Mouse (Mus musculus) MEL (cell line): ENCODE data around the gene Rexo1. TPM values are rescaled to one million over a fixed set of nuclear protein-coding genes. Genes with fewer than 3 reads are reported as not detected.

Source experiments
- DNase-seq: peaks from one replicate; pipeline ENCODE4 v3.0.0; 2011; ENCODE audit warnings: low read depth, low spot score
- H3K27ac ChIP-seq: 2 replicates; pipeline ENCODE4 v1.5.1; 2012; ENCODE audit warnings: low read depth, mild to moderate bottlenecking, control low read depth, low read length, moderate library complexity; ENCODE audit not compliant: control insufficient read depth
- H3K27me3 ChIP-seq, 2 experiments: fragments of 150-350 bp in 1 of 2; sonication (generic) in 1 of 2; 2 replicates each; pipeline ENCODE4 v1.6.1; 2012; ENCODE audit warnings: low read length in 2 of 2, mild to moderate bottlenecking in 2 of 2, improper control_type of control experiment in 1 of 2, moderate library complexity in 1 of 2; ENCODE audit not compliant: insufficient read depth in 2 of 2, control insufficient read depth in 1 of 2
- H3K36me3 ChIP-seq, 2 experiments: 2 replicates each; pipeline ENCODE4 v1.6.1; 2012 to 2014; ENCODE audit warnings: low read length in 2 of 2, improper control_type of control experiment in 1 of 2, inconsistent platforms in 1 of 2, mild to moderate bottlenecking in 1 of 2; ENCODE audit not compliant: insufficient read depth in 2 of 2, control insufficient read depth in 1 of 2
- H3K4me1 ChIP-seq, 2 experiments: fragments of 150-350 bp in 1 of 2; sonication (generic) in 1 of 2; 2 replicates each; pipeline ENCODE4 v1.6.1; 2012; ENCODE audit warnings: low read length in 2 of 2, improper control_type of control experiment in 1 of 2, mild to moderate bottlenecking in 1 of 2; ENCODE audit not compliant: insufficient read depth in 2 of 2, control insufficient read depth in 1 of 2
- H3K4me3 ChIP-seq, 2 experiments: fragments of 150-350 bp in 1 of 2; sonication (generic) in 1 of 2; 2 replicates each; pipeline ENCODE4 v1.5.1; 2012; ENCODE audit warnings: low read depth in 2 of 2, low read length in 2 of 2, mild to moderate bottlenecking in 2 of 2, moderate library complexity in 2 of 2, control low read depth in 1 of 2, improper control_type of control experiment in 1 of 2; ENCODE audit not compliant: control insufficient read depth in 1 of 2, insufficient read depth in 1 of 2
- H3K79me2 ChIP-seq: 2 replicates; pipeline ENCODE4 v1.6.1; 2012; ENCODE audit warnings: mild to moderate bottlenecking, low read length, moderate library complexity; ENCODE audit not compliant: control insufficient read depth, poor library complexity, insufficient read depth
- H3K9ac ChIP-seq: 2 replicates; pipeline ENCODE4 v1.6.1; 2012; ENCODE audit warnings: low read depth, mild to moderate bottlenecking, control low read depth, low read length, moderate library complexity; ENCODE audit not compliant: control insufficient read depth, poor library complexity, severe bottlenecking
- H3K9me3 ChIP-seq: fragments of 150-350 bp; sonication (generic); replicated peaks from 2 replicates; pipeline ENCODE4 v1.6.1; 2012; ENCODE audit warnings: mild to moderate bottlenecking, low read length, improper control_type of control experiment, moderate library complexity; ENCODE audit not compliant: insufficient read depth
- BHLHE40 ChIP-seq: IDR thresholded peaks from 2 replicates; pipeline ENCODE4 v1.6.1; 2012; ENCODE audit warnings: low read depth, mild to moderate bottlenecking, inconsistent platforms, low read length, improper control_type of control experiment, borderline replicate concordance
- CHD1 ChIP-seq: IDR thresholded peaks from 2 replicates; pipeline ENCODE4 v1.6.1; 2012; ENCODE audit warnings: low read depth, mild to moderate bottlenecking, inconsistent platforms, low read length, improper control_type of control experiment
- CHD2 ChIP-seq: IDR thresholded peaks from 2 replicates; pipeline ENCODE4 v1.6.1; 2011; ENCODE audit warnings: low read length, improper control_type of control experiment
- CTCF ChIP-seq, 3 experiments: IDR thresholded peaks in 2 of 3; conservative IDR thresholded peaks in 1 of 3; 2 replicates each; pipeline ENCODE4 v1.5.1; 2011 to 2012; ENCODE audit warnings: low read length in 3 of 3, low read depth in 2 of 3, mild to moderate bottlenecking in 2 of 3, improper control_type of control experiment in 1 of 3, inconsistent platforms in 1 of 3, mixed read lengths in 1 of 3, moderate library complexity in 1 of 3; ENCODE audit not compliant: control insufficient read depth in 1 of 3, insufficient read depth in 1 of 3, poor library complexity in 1 of 3, severe bottlenecking in 1 of 3
- E2F4 ChIP-seq: IDR thresholded peaks from 2 replicates; pipeline ENCODE4 v1.6.1; 2011; ENCODE audit warnings: low read depth, low read length, improper control_type of control experiment, borderline replicate concordance
- EP300 ChIP-seq, 2 experiments: IDR thresholded peaks; 2 replicates each; pipeline ENCODE4 v1.6.1; 2011; ENCODE audit warnings: improper control_type of control experiment in 2 of 2, low read length in 2 of 2, low read depth in 1 of 2, mild to moderate bottlenecking in 1 of 2
- ETS1 ChIP-seq: IDR thresholded peaks from 2 replicates; pipeline ENCODE4 v1.6.1; 2012; ENCODE audit warnings: low read depth, mild to moderate bottlenecking, inconsistent platforms, low read length, improper control_type of control experiment, moderate library complexity
- GABPA ChIP-seq: IDR thresholded peaks from 2 replicates; pipeline ENCODE4 v1.6.1; 2012; ENCODE audit warnings: low read depth, mild to moderate bottlenecking, inconsistent platforms, low read length, improper control_type of control experiment, moderate library complexity
- GATA1 ChIP-seq: IDR thresholded peaks from 2 replicates; pipeline ENCODE4 v1.6.1; 2011; ENCODE audit warnings: low read depth, low read length, improper control_type of control experiment
- HCFC1 ChIP-seq: IDR thresholded peaks from 2 replicates; pipeline ENCODE4 v1.6.1; 2012; ENCODE audit warnings: low read depth, mild to moderate bottlenecking, inconsistent platforms, low read length, improper control_type of control experiment, moderate library complexity
- JUND ChIP-seq: IDR thresholded peaks from 2 replicates; pipeline ENCODE4 v1.6.1; 2011; ENCODE audit warnings: low read depth, mild to moderate bottlenecking, improper control_type of control experiment, low read length
- KAT2A ChIP-seq: conservative IDR thresholded peaks from 2 replicates; pipeline ENCODE4 v1.6.1; 2012; ENCODE audit warnings: low read depth, low read length, improper control_type of control experiment, inconsistent platforms
- MAFK ChIP-seq: IDR thresholded peaks from 2 replicates; pipeline ENCODE4 v1.6.1; 2011; ENCODE audit warnings: low read depth, mild to moderate bottlenecking, low read length, improper control_type of control experiment, borderline replicate concordance
- MAX ChIP-seq: IDR thresholded peaks from 2 replicates; pipeline ENCODE4 v1.6.1; 2011; ENCODE audit warnings: low read length, improper control_type of control experiment
- MAZ ChIP-seq: IDR thresholded peaks from 2 replicates; pipeline ENCODE4 v1.6.1; 2012; ENCODE audit warnings: low read depth, mild to moderate bottlenecking, inconsistent platforms, low read length, improper control_type of control experiment
- MEF2A ChIP-seq: IDR thresholded peaks from 2 replicates; pipeline ENCODE4 v1.6.1; 2014; ENCODE audit warnings: low read depth, mild to moderate bottlenecking, inconsistent platforms, low read length, improper control_type of control experiment; ENCODE audit not compliant: poor library complexity, insufficient replicate concordance, severe bottlenecking; ENCODE audit errors: extremely low read depth
- MXI1 ChIP-seq: IDR thresholded peaks from 2 replicates; pipeline ENCODE4 v1.6.1; 2011; ENCODE audit warnings: mild to moderate bottlenecking, low read depth, low read length, improper control_type of control experiment
- MYB ChIP-seq: IDR thresholded peaks from 2 replicates; pipeline ENCODE4 v1.6.1; 2011; ENCODE audit warnings: mild to moderate bottlenecking, low read depth, low read length, improper control_type of control experiment
- MYC ChIP-seq: IDR thresholded peaks from 2 replicates; pipeline ENCODE4 v1.6.1; 2011; ENCODE audit warnings: low read depth, mild to moderate bottlenecking, low read length, improper control_type of control experiment, moderate library complexity
- NELFE ChIP-seq: IDR thresholded peaks from 2 replicates; pipeline ENCODE4 v1.6.1; 2011; ENCODE audit warnings: low read depth, low read length, improper control_type of control experiment
- NRF1 ChIP-seq: IDR thresholded peaks from 2 replicates; pipeline ENCODE4 v1.6.1; 2014; ENCODE audit warnings: low read depth, mild to moderate bottlenecking, inconsistent platforms, low read length, improper control_type of control experiment, moderate library complexity; ENCODE audit not compliant: poor library complexity, insufficient read depth, severe bottlenecking
- POLR2A ChIP-seq, 2 experiments: IDR thresholded peaks; 2 replicates each; pipeline ENCODE4 v1.6.1; 2011 to 2012; ENCODE audit warnings: low read length in 2 of 2, mild to moderate bottlenecking in 2 of 2, control low read depth in 1 of 2, improper control_type of control experiment in 1 of 2, low read depth in 1 of 2, moderate library complexity in 1 of 2; ENCODE audit not compliant: control insufficient read depth in 1 of 2, insufficient read depth in 1 of 2, poor library complexity in 1 of 2
- POLR2AphosphoS2 ChIP-seq: IDR thresholded peaks from 2 replicates; pipeline ENCODE4 v1.6.1; 2011; ENCODE audit warnings: low read length, improper control_type of control experiment
- POLR2AphosphoS5 ChIP-seq: IDR thresholded peaks from 2 replicates; pipeline ENCODE4 v1.6.1; 2012; ENCODE audit warnings: low read depth, borderline replicate concordance, mild to moderate bottlenecking, inconsistent platforms, low read length, moderate library complexity, mixed read lengths
- RAD21 ChIP-seq: IDR thresholded peaks from 2 replicates; pipeline ENCODE4 v1.6.1; 2011; ENCODE audit warnings: mild to moderate bottlenecking, low read depth, low read length, improper control_type of control experiment
- RCOR1 ChIP-seq: IDR thresholded peaks from 2 replicates; pipeline ENCODE4 v1.6.1; 2012; ENCODE audit warnings: low read depth, mild to moderate bottlenecking, inconsistent platforms, low read length, improper control_type of control experiment
- SIN3A ChIP-seq: IDR thresholded peaks from 2 replicates; pipeline ENCODE4 v1.6.1; 2012; ENCODE audit warnings: low read length, improper control_type of control experiment, inconsistent platforms
- SMC3 ChIP-seq: IDR thresholded peaks from 2 replicates; pipeline ENCODE4 v1.6.1; 2011; ENCODE audit warnings: low read depth, low read length, improper control_type of control experiment
- TAL1 ChIP-seq: IDR thresholded peaks from 2 replicates; pipeline ENCODE4 v1.6.1; 2012; ENCODE audit warnings: mild to moderate bottlenecking, inconsistent platforms, low read length, moderate library complexity, mixed read lengths
- TBP ChIP-seq: IDR thresholded peaks from 2 replicates; pipeline ENCODE4 v1.8.0; 2011; ENCODE audit warnings: low read depth, low read length, improper control_type of control experiment
- TCF12 ChIP-seq: IDR thresholded peaks from 2 replicates; pipeline ENCODE4 v1.6.1; 2014; ENCODE audit warnings: low read depth, mild to moderate bottlenecking, inconsistent platforms, low read length, improper control_type of control experiment, moderate library complexity
- UBTF ChIP-seq: IDR thresholded peaks from 2 replicates; pipeline ENCODE4 v1.6.1; 2012; ENCODE audit warnings: low read depth, mild to moderate bottlenecking, inconsistent platforms, low read length, improper control_type of control experiment, moderate library complexity, borderline replicate concordance; ENCODE audit not compliant: insufficient read depth
- USF1 ChIP-seq: IDR thresholded peaks from 2 replicates; pipeline ENCODE4 v1.6.1; 2014; ENCODE audit warnings: low read depth, mild to moderate bottlenecking, inconsistent platforms, low read length, improper control_type of control experiment, moderate library complexity
- USF2 ChIP-seq, 2 experiments: IDR thresholded peaks; 2 replicates each; pipeline ENCODE4 v1.6.1; 2011 to 2012; ENCODE audit warnings: improper control_type of control experiment in 2 of 2, low read length in 2 of 2, borderline replicate concordance in 1 of 2, inconsistent platforms in 1 of 2, low read depth in 1 of 2, mild to moderate bottlenecking in 1 of 2; ENCODE audit not compliant: insufficient read depth in 1 of 2
- ZKSCAN1 ChIP-seq: IDR thresholded peaks from 2 replicates; pipeline ENCODE4 v1.6.1; 2012; ENCODE audit warnings: low read depth, mild to moderate bottlenecking, inconsistent platforms, low read length, improper control_type of control experiment, moderate library complexity
- ZMIZ1 ChIP-seq: IDR thresholded peaks from 2 replicates; pipeline ENCODE4 v1.6.1; 2012; ENCODE audit warnings: low read depth, mild to moderate bottlenecking, inconsistent platforms, low read length, improper control_type of control experiment, moderate library complexity
- ZNF384 ChIP-seq: IDR thresholded peaks from 2 replicates; pipeline ENCODE4 v1.6.1; 2012; ENCODE audit warnings: low read depth, mild to moderate bottlenecking, inconsistent platforms, low read length, improper control_type of control experiment
- polyA plus RNA-seq, 2 experiments: library from polyadenylated mRNA; stranded (reverse) in 1 of 2; unstranded in 1 of 2; fragments of >175 nt in 1 of 2; fragments of >200 nt in 1 of 2; gene quantifications; 2 replicates each; pipeline versions ENCODE4 v1.2.1 to v1.2.4; 2012; ENCODE audit warnings: low replicate concordance in 2 of 2, low read depth in 1 of 2; ENCODE audit not compliant: insufficient read length in 2 of 2, insufficient read depth in 1 of 2, missing spikeins in 1 of 2
- total RNA-seq: library from RNA; depleted of rRNA; stranded (reverse); fragments of 300-350 nt; gene quantifications from 2 replicates; pipeline ENCODE4 v1.2.3, GENCODE M21; 2012

Rexo1 gene
- total and polyA plus RNA-seq, 3 experiments: 14.7 to 54.6 TPM; not detected in 1

DNA sequence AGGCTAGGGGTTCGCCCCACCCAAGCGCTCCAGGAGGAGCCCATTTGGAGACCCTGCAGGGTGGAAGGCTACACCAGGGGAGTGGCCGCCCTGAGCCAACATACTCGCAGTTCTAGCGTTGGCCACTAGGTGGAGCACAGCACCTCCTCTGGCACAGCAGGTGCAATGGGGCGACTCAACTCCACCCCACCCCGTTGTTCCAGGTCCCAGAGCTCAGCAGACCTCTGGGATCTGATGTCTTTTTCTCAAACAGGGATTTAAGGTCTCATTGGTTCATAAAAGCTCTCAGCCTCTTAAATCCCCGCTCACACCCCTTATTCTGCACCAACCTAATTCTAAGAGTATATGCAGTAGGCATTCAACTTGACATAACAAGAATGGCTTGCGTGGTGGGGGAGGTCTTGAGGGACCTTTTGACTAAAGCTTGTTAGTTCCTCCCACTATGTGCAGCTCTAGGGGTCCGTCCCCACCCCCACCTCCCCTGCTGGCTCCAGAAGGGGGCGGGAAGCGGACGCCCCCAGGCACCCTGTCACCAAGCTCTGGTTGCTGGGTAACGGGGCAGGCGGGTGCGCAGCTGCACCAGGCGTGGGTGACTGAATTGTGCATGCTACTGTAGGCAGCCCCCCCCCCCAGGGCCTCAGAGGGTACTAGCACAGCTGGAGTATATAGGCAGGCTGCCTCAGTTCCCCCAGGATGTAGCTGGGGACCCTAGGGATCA lies 5.2 kb upstream of the Rexo1 start:
- Histone ChIP-seq H3K36me3 (peaks cover 0 to 9% of the 10 kb centered on the region in 2 experiments; a peak in 2 of 4 replicates), H3K27me3 (no peaks in the 10 kb centered on the region), H3K9ac (no peak overlapping the region), H3K9me3 (no peaks in the 10 kb centered on the region), H3K27ac (no peak overlapping the region), H3K4me3 (no peak overlapping the region), H3K79me2 (peaks cover 29% of the 10 kb centered on the region), H3K4me1 (peaks cover 0 to 17% of the 10 kb centered on the region in 2 experiments; a peak in 3 of 4 replicates)
- DNase-seq: peak; percentile 82
- TF ChIP-seq JUND: no peak
- no peak for TF ChIP-seq UBTF
- peak; percentile 59 for TF ChIP-seq SIN3A
- no peak for TF ChIP-seq E2F4
- no peak for TF ChIP-seq CHD1
- TF ChIP-seq ZMIZ1: no peak
- TF ChIP-seq TCF12: no peak
- no peak for TF ChIP-seq ETS1
- TF ChIP-seq NRF1: no peak
- TF ChIP-seq USF1: no peak
- TF ChIP-seq MYC: no peak
- TF ChIP-seq CTCF (IDR thresholded peaks at IDR 0.05 in 2 of 3, conservative IDR thresholded peaks at IDR 0.05 in 1 of 3; ENCODE audit: control insufficient read depth in 1 of 3, insufficient read depth in 1 of 3, low read depth in 2 of 3, low read length in 3 of 3, poor library complexity in 1 of 3, severe bottlenecking in 1 of 3): peak; percentile 85 to 93 (median 91)
- no peak for TF ChIP-seq HCFC1
- no peak for TF ChIP-seq BHLHE40
- TF ChIP-seq POLR2AphosphoS5: no peak
- peak; percentile 70 for TF ChIP-seq SMC3
- no peak for TF ChIP-seq MAX
- no peak for TF ChIP-seq MXI1
- TF ChIP-seq RCOR1: no peak
- no peak for TF ChIP-seq NELFE
- TF ChIP-seq CHD2: no peak
- peak; percentile 70; the same call in 1 of the 2 replicates for TF ChIP-seq MAZ
- TF ChIP-seq TAL1: no peak
- TF ChIP-seq ZNF384: no peak
- no peak for TF ChIP-seq MYB
- no peak for TF ChIP-seq GABPA
- no peak for TF ChIP-seq KAT2A
- TF ChIP-seq EP300 (IDR thresholded peaks at IDR 0.05; ENCODE audit: low read depth in 1 of 2, low read length in 2 of 2): no peak
- TF ChIP-seq GATA1: no peak
- TF ChIP-seq MEF2A: no peak
- TF ChIP-seq POLR2AphosphoS2: no peak
- TF ChIP-seq USF2 (IDR thresholded peaks at IDR 0.05; ENCODE audit: borderline replicate concordance in 1 of 2, insufficient read depth in 1 of 2, low read depth in 1 of 2, low read length in 2 of 2): no peak
- TF ChIP-seq RAD21: peak; percentile 70
- no peak for TF ChIP-seq MAFK
- no peak for TF ChIP-seq POLR2A (IDR thresholded peaks at IDR 0.05; ENCODE audit: control insufficient read depth in 1 of 2, insufficient read depth in 1 of 2, low read depth in 1 of 2, low read length in 2 of 2, poor library complexity in 1 of 2)
- no peak for TF ChIP-seq ZKSCAN1
- TF ChIP-seq TBP: no peak
